Mouse (Mus musculus): ENCODE results near the gene Sqstm1. TPM values are rescaled to one million over a fixed set of nuclear protein-coding genes. Genes with fewer than 3 reads are reported as not detected.

Gene Sqstm1
- total and polyA plus RNA-seq, 2 experiments from 2014 or later, result 330 to 413 TPM

- no peak overlapping the region for H3K27ac ChIP-seq (ENCODE audit: low read depth, low read length)
- no peak for TF ChIP-seq CTCF (IDR thresholded peaks at IDR 0.05; ENCODE audit: low read depth)
- no peak overlapping the region for H3K9ac ChIP-seq
- H3K4me1 ChIP-seq (ENCODE audit: insufficient read depth), result no peaks in the 10 kb centered on the region
- H3K27me3 ChIP-seq (ENCODE audit: insufficient read depth, low read length), result no peaks in the 10 kb centered on the region
- peaks cover 97% of the 10 kb centered on the region for H3K36me3 ChIP-seq (ENCODE audit: insufficient read depth)
- DNase-seq (no peak), ATAC-seq (no peak)
- H3K9me3 ChIP-seq (ENCODE audit: low read length), result no peaks in the 10 kb centered on the region
- H3K4me3 ChIP-seq (ENCODE audit: low read depth, low read length), result no peak overlapping the region
- no peak overlapping the region for H3K4me2 ChIP-seq (ENCODE audit: low read depth)
- 92% methylated on average over 3 of the region's 3 CpGs for WGBS
These were observed 59.3 kb downstream of the Sqstm1 start for GRCm38 (mm10) chr11:50151374-50151773.

DNA sequence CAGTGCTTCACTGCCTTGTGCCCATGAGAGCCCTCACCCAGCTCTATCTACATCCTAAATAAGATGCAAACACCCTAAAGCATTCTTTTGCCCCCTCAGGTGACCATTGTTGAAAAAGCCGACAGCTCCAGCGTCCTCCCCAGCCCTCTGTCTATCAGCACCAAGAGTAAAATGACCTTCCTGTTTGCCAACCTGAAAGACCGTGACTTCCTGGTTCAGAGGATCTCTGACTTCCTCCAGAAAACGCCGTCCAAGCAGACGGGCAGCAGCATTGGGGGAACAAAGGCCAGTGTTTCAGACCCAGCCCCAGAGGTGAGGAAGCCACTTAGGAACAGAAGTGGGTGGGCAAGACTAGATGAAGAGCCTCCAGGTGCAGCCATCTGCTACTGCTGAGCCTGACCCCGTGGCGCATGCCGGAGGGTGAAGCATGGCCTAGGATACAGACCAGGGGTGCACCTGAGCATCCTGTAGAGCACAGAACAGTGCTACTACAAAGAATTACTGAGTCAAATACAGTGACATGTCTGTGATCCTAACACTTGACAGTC, 61.0 kb downstream of the Sqstm1 start:
- Histone ChIP-seq H3K4me1 (ENCODE audit: insufficient read depth) (no peaks in the 10 kb centered on the region), H3K27me3 (ENCODE audit: insufficient read depth, low read length) (no peaks in the 10 kb centered on the region), H3K9me3 (ENCODE audit: low read length) (no peaks in the 10 kb centered on the region), H3K4me3 (ENCODE audit: low read depth, low read length) (no peak overlapping the region), H3K9ac (no peak overlapping the region), H3K27ac (ENCODE audit: low read depth, low read length) (no peak overlapping the region), H3K36me3 (ENCODE audit: insufficient read depth) (peaks cover 96% of the 10 kb centered on the region), H3K4me2 (ENCODE audit: low read depth) (no peak overlapping the region)
- TF ChIP-seq CTCF (IDR thresholded peaks at IDR 0.05; ENCODE audit: low read depth), result no peak
- ATAC-seq, result no peak
- DNase-seq, result no peak
- 90% methylated on average over 9 of the region's 9 CpGs for WGBS

Small RNA genes lying within 50 kb of the gene (microRNA-seq; reads per million reads assigned to microRNA genes)
- gene Mir6919, result 0.61 to 1.2 reads per million in 2 experiments

Other genes with a start within 250 kb of the Sqstm1 start
- gene Rnf130, start 185.5 kb downstream of the Sqstm1 start, total RNA-seq (2014; rRNA removed), result 97.9 and 116 TPM in 2 replicates
- 47.9 and 61.1 TPM in 2 replicates for gene Rnf130, start 185.5 kb downstream of the Sqstm1 start, polyA plus RNA-seq (2015; fragmentation: Nextera tagmentation; extraction: Ambion mirVana)
- gene Tbc1d9b, start 79.4 kb downstream of the Sqstm1 start, total RNA-seq (2014; rRNA removed), result 59.3 and 66.3 TPM in 2 replicates
- 23.0 and 30.4 TPM in 2 replicates for gene Tbc1d9b, start 79.4 kb downstream of the Sqstm1 start, polyA plus RNA-seq (2015; fragmentation: Nextera tagmentation; extraction: Ambion mirVana)
- gene Mrnip, start 36.4 kb downstream of the Sqstm1 start, total RNA-seq (2014; rRNA removed), result 28.7 and 37.5 TPM in 2 replicates
- 29.4 and 32.2 TPM in 2 replicates for gene Mrnip, start 36.4 kb downstream of the Sqstm1 start, polyA plus RNA-seq (2015; fragmentation: Nextera tagmentation; extraction: Ambion mirVana)
- gene Mgat4b, start 63 bp upstream of the Sqstm1 start, total RNA-seq (2014; rRNA removed), result 106 and 107 TPM in 2 replicates
- 75.4 and 91.8 TPM in 2 replicates for gene Mgat4b, start 63 bp upstream of the Sqstm1 start, polyA plus RNA-seq (2015; fragmentation: Nextera tagmentation; extraction: Ambion mirVana)
- gene Ltc4s, start 27.8 kb upstream of the Sqstm1 start, total RNA-seq (2014; rRNA removed), result 1.5 and 6.1 TPM in 2 replicates
- 6.1 TPM in 2 replicates for gene Ltc4s, start 27.8 kb upstream of the Sqstm1 start, polyA plus RNA-seq (2015; fragmentation: Nextera tagmentation; extraction: Ambion mirVana)
- gene Maml1, start 81.5 kb upstream of the Sqstm1 start, total RNA-seq (2014; rRNA removed), result 8.2 and 10.8 TPM in 2 replicates
- 1.5 and 1.6 TPM in 2 replicates for gene Maml1, start 81.5 kb upstream of the Sqstm1 start, polyA plus RNA-seq (2015; fragmentation: Nextera tagmentation; extraction: Ambion mirVana)
- gene Canx, start 114.8 kb upstream of the Sqstm1 start, total RNA-seq (2014; rRNA removed), result 237 and 298 TPM in 2 replicates
- gene Canx, start 114.8 kb upstream of the Sqstm1 start, polyA plus RNA-seq (2015; fragmentation: Nextera tagmentation; extraction: Ambion mirVana), result 182 and 233 TPM in 2 replicates
- gene Cby3, start 143.6 kb upstream of the Sqstm1 start, total RNA-seq (2014; rRNA removed), result 0.38 TPM in 1 of 2 replicates, not detected in the other
- 0.64 and 1.2 TPM in 2 replicates for gene Cby3, start 143.6 kb upstream of the Sqstm1 start, polyA plus RNA-seq (2015; fragmentation: Nextera tagmentation; extraction: Ambion mirVana)
- gene Hnrnph1, start 166.2 kb upstream of the Sqstm1 start, total RNA-seq (2014; rRNA removed), result 325 and 407 TPM in 2 replicates
- gene Hnrnph1, start 166.2 kb upstream of the Sqstm1 start, polyA plus RNA-seq (2015; fragmentation: Nextera tagmentation; extraction: Ambion mirVana), result 297 and 302 TPM in 2 replicates
- gene Rufy1, start 220.3 kb upstream of the Sqstm1 start, total RNA-seq (2014; rRNA removed), result 20.5 and 22.6 TPM in 2 replicates
- gene Rufy1, start 220.3 kb upstream of the Sqstm1 start, polyA plus RNA-seq (2015; fragmentation: Nextera tagmentation; extraction: Ambion mirVana), result 18.3 and 25.0 TPM in 2 replicates